In genomic region chr4:148288055-148288549, GRCm38 (mm10) we compare ENCODE assay signal across 8 mouse cellular contexts. TPM values are rescaled to one million over a fixed set of nuclear protein-coding genes. Genes with fewer than 3 reads are reported as not detected.
DNase-seq lines count a peak whose midpoint lies in the region; ATAC-seq lines count a peak whose summit lies in the region.
"Had no signal": no experiment of that assay in that cellular context is flagged by ENCODE, and none has a peak within 500 bp of the region (broad histone marks: within the 10 kb centered on the region; RNA-seq: fewer than 3 reads in every experiment).

No protein-coding gene starts in this region.

- no peak overlapping the region for H3K27ac ChIP-seq in embryonic facial prominence, embryonic 12.5 days
- no peak overlapping the region for H3K27ac ChIP-seq in intestine, embryonic 16.5 days (ENCODE audit: low read length)

- H3K4me2 ChIP-seq in embryonic facial prominence, embryonic 12.5 days (replicated peaks), result peak overlapping the region; percentile 63
- peak overlapping the region; percentile 57 for H3K4me2 ChIP-seq in intestine, embryonic 16.5 days (ENCODE audit: low read depth, low read length)

- peaks cover 17% of the 10 kb centered on the region; the same call in 1 of the 2 replicates for H3K4me1 ChIP-seq in embryonic facial prominence, embryonic 12.5 days
- peaks cover 5% of the 10 kb centered on the region for H3K4me1 ChIP-seq in intestine, embryonic 16.5 days (ENCODE audit: control insufficient read depth, insufficient read depth, low read length)

- intact Hi-C loops in left cerebral cortex, postnatal 14 days (cut with DNase I), result loop anchor here (2.0 to 5.0 kb wide), 2 partner anchors 117 to 149 kb away; no protein-coding TSS in a partner anchor

- 0 out of 2 replicates have a peak, but pooled peaks have one; percentile 29 for ATAC-seq in embryonic facial prominence, embryonic 12.5 days (ENCODE audit: insufficient number of reproducible peaks, insufficient read depth, low FRiP score, low TSS enrichment)
- ATAC-seq in intestine, embryonic 16.5 days, result peak; percentile 87
- ATAC-seq in megakaryocyte progenitor cell, adult 5-6 weeks (replicated peaks; ENCODE audit: poor library complexity), result peak; percentile 97

- no peaks in the 10 kb centered on the region for H3K9me3 ChIP-seq in embryonic facial prominence, embryonic 12.5 days
- no peaks in the 10 kb centered on the region for H3K9me3 ChIP-seq in intestine, embryonic 16.5 days (ENCODE audit: control insufficient read depth, low read length)

- H3K4me3 ChIP-seq in embryonic facial prominence, embryonic 12.5 days, result peak overlapping the region; percentile 41
- peak overlapping the region; percentile 42 for H3K4me3 ChIP-seq in intestine, embryonic 16.5 days (ENCODE audit: low read length)

- DNase-seq in brain, adult 2 months (ENCODE audit: low read depth, low spot score), result peak; percentile 97
- DNase-seq in heart, adult 11 months, result peak; percentile 98
- DNase-seq in left cerebral cortex, postnatal 14 days (ENCODE audit: low spot score in 2 of 2), result peak; percentile 93 to 95
- peak; percentile 95 for DNase-seq in right cerebral cortex, postnatal 4 days

- H3K27me3 ChIP-seq in embryonic facial prominence, embryonic 12.5 days, result peaks cover 45% of the 10 kb centered on the region
- H3K27me3 ChIP-seq in intestine, embryonic 16.5 days (replicated peaks; ENCODE audit: control insufficient read depth, insufficient read depth, low read length), result peaks cover 22% of the 10 kb centered on the region

- H3K36me3 ChIP-seq in embryonic facial prominence, embryonic 12.5 days, result no peaks in the 10 kb centered on the region
- H3K36me3 ChIP-seq in intestine, embryonic 16.5 days (ENCODE audit: control insufficient read depth, insufficient read depth, low read length), result no peaks in the 10 kb centered on the region

- WGBS in embryonic facial prominence, embryonic 12.5 days, result 3% methylated on average over 22 of the region's 32 CpGs
- WGBS in intestine, embryonic 16.5 days, result 5% methylated on average over 28 of the region's 32 CpGs

- no peak overlapping the region for H3K9ac ChIP-seq in embryonic facial prominence, embryonic 12.5 days
- no peak overlapping the region for H3K9ac ChIP-seq in intestine, embryonic 16.5 days (ENCODE audit: low read depth, low read length)

RNA-seq across cellular contexts. Expression of gene Disp3, which starts 0.3 kb away (rescaled TPM):
- polyA plus RNA-seq in embryonic facial prominence, embryonic 12.5 days (2016; fragmentation: Nextera tagmentation; extraction: Ambion mirVana), result 0.65 and 0.74 TPM in 2 replicates
- 0.06 and 0.28 TPM in 2 replicates for polyA plus RNA-seq in intestine, embryonic 16.5 days (2015; fragmentation: Nextera tagmentation; extraction: Ambion mirVana)
- total RNA-seq in left cerebral cortex, postnatal 14 days (2021), result 10 to 100 TPM; 23.0 to 24.8 TPM
- not detected in 2 replicates for total RNA-seq in megakaryocyte progenitor cell, adult 5-6 weeks (2015)
- total RNA-seq in megakaryocyte progenitor cell, adult 5-6 weeks (2017), result not detected in 2 replicates
- total RNA-seq: neutrophil, adult 5-6 weeks had no signal

Comparison
In these comparisons a context has a peak if more than half of its experiments do, and no peak if none do; other contexts are left out.
1. ATAC-seq: peak in every context shown above with its lines; median percentile 97 in megakaryocyte progenitor cell, adult 5-6 weeks; 87 in intestine, embryonic 16.5 days; 29 in embryonic facial prominence, embryonic 12.5 days.
2. RNA of gene Disp3, which starts 0.3 kb away (total RNA-seq): 23.0 to 24.8 TPM in left cerebral cortex, postnatal 14 days; not detected in megakaryocyte progenitor cell, adult 5-6 weeks; every median in the first group is over 10 times any median in the second.
3. Peak in every context shown above with its lines, with median percentiles within 50 percentile points of each other: DNase-seq.